Mouse (Mus musculus): ENCODE measurements around the gene Unc13d. TPM values are rescaled to one million over a fixed set of nuclear protein-coding genes. Genes with fewer than 3 reads are reported as not detected.
A peak's percentile ranks its signal among the peaks of the same experiment; 100 is the strongest.
"Not testable (repeated sequence)": the region's sequence is repeated elsewhere in the genome, so short reads cannot be mapped to it uniquely, and the experiment has no call there.

The Unc13d gene
- total and polyA plus RNA-seq, 2 experiments from 2014 or later = 0.42 to 2.7 TPM

- whole genome bisulfite sequencing = 57% methylated on average over 4 of the region's 4 CpGs
- Histone ChIP-seq H3K9me3 (replicated peaks; ENCODE audit: control insufficient read depth, low read length) (no peaks in the 10 kb centered on the region), H3K9ac (replicated peaks; ENCODE audit: low read depth, low read length) (no peak overlapping the region), H3K4me1 (ENCODE audit: control insufficient read depth, insufficient read depth) (no peaks in the 10 kb centered on the region; the same call in 1 of the 2 replicates), H3K27me3 (ENCODE audit: control insufficient read depth, insufficient read depth, low read length) (no peaks in the 10 kb centered on the region), H3K4me2 (ENCODE audit: low read depth, low read length) (peak overlapping the region; percentile 51), H3K4me3 (ENCODE audit: low read depth, low read length) (peak overlapping the region; percentile 35), H3K36me3 (replicated peaks; ENCODE audit: control insufficient read depth, insufficient read depth, low read length) (peaks cover 22% of the 10 kb centered on the region), H3K27ac (ENCODE audit: low read depth) (no peak overlapping the region)
- no peak for ATAC-seq (ENCODE audit: insufficient read depth, low read depth)
- no peak for DNase-seq (ENCODE audit: low spot score)
- TF ChIP-seq CTCF (IDR thresholded peaks at IDR 0.05; ENCODE audit: low read depth) = no peak
- TF ChIP-seq EP300 (IDR thresholded peaks at IDR 0.05; ENCODE audit: low read depth) = no peak; the same call in 1 of the 2 replicates
Observed at GRCm38 (mm10) chr11:116022256-116022780, 55.4 kb downstream of the Unc13d start.

GRCm38 (mm10) chr11:116021328-116022220 lies 56.2 kb downstream of the Unc13d start:
- no peaks in the 10 kb centered on the region for H3K9me3 ChIP-seq (replicated peaks; ENCODE audit: control insufficient read depth, low read length)
- H3K27me3 ChIP-seq (ENCODE audit: control insufficient read depth, insufficient read depth, low read length) = no peaks in the 10 kb centered on the region
- H3K36me3 ChIP-seq (replicated peaks; ENCODE audit: control insufficient read depth, insufficient read depth, low read length) = peaks cover 22% of the 10 kb centered on the region
- peak overlapping the region; percentile 51 for H3K4me2 ChIP-seq (ENCODE audit: low read depth, low read length)
- DNase-seq (ENCODE audit: low spot score) (no peak), ATAC-seq (ENCODE audit: insufficient read depth, low read depth) (no peak)
- H3K4me1 ChIP-seq (ENCODE audit: control insufficient read depth, insufficient read depth) = no peaks in the 10 kb centered on the region; the same call in 1 of the 2 replicates
- WGBS = 75% methylated on average over 6 of the region's 6 CpGs
- H3K27ac ChIP-seq (ENCODE audit: low read depth) = no peak overlapping the region
- H3K4me3 ChIP-seq (ENCODE audit: low read depth, low read length) = peak overlapping the region; percentile 35
- TF ChIP-seq EP300 (IDR thresholded peaks at IDR 0.05; ENCODE audit: low read depth) (no peak; the same call in 1 of the 2 replicates), CTCF (IDR thresholded peaks at IDR 0.05; ENCODE audit: low read depth) (no peak)
- H3K9ac ChIP-seq (replicated peaks; ENCODE audit: low read depth, low read length) = no peak overlapping the region

DNA sequence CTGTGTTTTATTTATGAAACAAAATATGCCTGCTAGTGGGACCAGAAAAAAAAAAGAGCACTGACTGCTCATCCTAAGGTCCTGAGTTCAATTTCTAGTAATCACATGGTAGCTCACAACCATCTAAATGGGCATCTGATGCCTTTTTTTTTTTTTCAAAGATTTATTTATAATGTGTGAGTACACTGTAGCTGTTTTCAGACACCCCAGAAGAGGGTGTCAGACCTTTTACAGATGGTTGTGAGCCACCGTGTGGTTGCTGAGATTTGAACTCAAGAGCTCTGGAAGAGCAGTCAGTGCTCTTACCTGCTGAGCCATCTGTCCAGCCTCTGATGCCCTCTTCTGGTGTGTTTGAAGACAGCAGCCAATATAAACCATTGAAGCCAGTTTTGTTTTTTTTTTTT lies 57.2 kb downstream of the Unc13d start:
- ATAC-seq (ENCODE audit: insufficient read depth, low read depth) (no peak), DNase-seq (ENCODE audit: low spot score) (no peak)
- WGBS = 31% methylated on average over 1 of the region's 1 CpGs
- Histone ChIP-seq H3K27me3 (ENCODE audit: control insufficient read depth, insufficient read depth, low read length) (no peaks in the 10 kb centered on the region), H3K36me3 (replicated peaks; ENCODE audit: control insufficient read depth, insufficient read depth, low read length) (peaks cover 22% of the 10 kb centered on the region), H3K27ac (ENCODE audit: low read depth) (no peak overlapping the region), H3K9me3 (replicated peaks; ENCODE audit: control insufficient read depth, low read length) (no peaks in the 10 kb centered on the region), H3K4me3 (ENCODE audit: low read depth, low read length) (no peak overlapping the region), H3K4me2 (ENCODE audit: low read depth, low read length) (no peak overlapping the region), H3K4me1 (ENCODE audit: control insufficient read depth, insufficient read depth) (no peaks in the 10 kb centered on the region; the same call in 1 of the 2 replicates), H3K9ac (replicated peaks; ENCODE audit: low read depth, low read length) (no peak overlapping the region)
- TF ChIP-seq EP300 (IDR thresholded peaks at IDR 0.05; ENCODE audit: low read depth) (no peak), CTCF (IDR thresholded peaks at IDR 0.05; ENCODE audit: low read depth) (peak; percentile 32)

DNA sequence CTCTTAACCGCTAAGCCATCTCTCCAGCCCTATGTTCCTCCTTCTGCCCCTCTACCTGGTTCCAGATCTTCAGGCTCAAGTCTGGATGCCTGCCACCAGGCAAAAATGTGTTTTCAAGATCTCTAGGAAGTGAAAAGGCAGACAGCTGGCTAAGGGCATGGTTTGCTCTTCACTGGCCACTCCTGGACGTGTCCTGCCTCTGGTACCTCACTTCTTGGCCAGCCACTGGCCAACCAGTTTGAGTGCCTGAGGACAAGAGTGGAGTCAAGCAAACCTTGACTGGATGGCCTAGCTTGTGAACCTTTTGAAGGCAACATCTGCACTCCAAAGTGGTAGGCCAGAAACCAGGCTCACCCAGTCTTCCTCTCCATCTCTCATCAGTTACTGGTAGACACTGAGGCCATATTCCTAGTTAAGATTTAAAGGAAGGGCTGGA lies 57.8 kb downstream of the Unc13d start:
- ATAC-seq (ENCODE audit: insufficient read depth, low read depth) (no peak), DNase-seq (ENCODE audit: low spot score) (no peak)

GRCm38 (mm10) chr11:116019360-116019791 lies 58.4 kb downstream of the Unc13d start:
- DNase-seq (ENCODE audit: low spot score) (peak; percentile 32), ATAC-seq (ENCODE audit: insufficient read depth, low read depth) (no peak)
- H3K27ac ChIP-seq (ENCODE audit: low read depth) = no peak overlapping the region
- H3K4me3 ChIP-seq (ENCODE audit: low read depth, low read length) = no peak overlapping the region
- TF ChIP-seq CTCF (IDR thresholded peaks at IDR 0.05; ENCODE audit: low read depth) (no peak), EP300 (IDR thresholded peaks at IDR 0.05; ENCODE audit: low read depth) (no peak)
- 61% methylated on average over 1 of the region's 1 CpGs for WGBS
- H3K9me3 ChIP-seq (replicated peaks; ENCODE audit: control insufficient read depth, low read length) = no peaks in the 10 kb centered on the region
- H3K4me2 ChIP-seq (ENCODE audit: low read depth, low read length) = no peak overlapping the region
- no peaks in the 10 kb centered on the region; the same call in 1 of the 2 replicates for H3K4me1 ChIP-seq (ENCODE audit: control insufficient read depth, insufficient read depth)
- H3K9ac ChIP-seq (replicated peaks; ENCODE audit: low read depth, low read length) = no peak overlapping the region
- H3K27me3 ChIP-seq (ENCODE audit: control insufficient read depth, insufficient read depth, low read length) = no peaks in the 10 kb centered on the region
- peaks cover 22% of the 10 kb centered on the region for H3K36me3 ChIP-seq (replicated peaks; ENCODE audit: control insufficient read depth, insufficient read depth, low read length)

More for the DNA sequence above, 57.8 kb downstream of the Unc13d start:
- H3K4me2 ChIP-seq (ENCODE audit: low read depth, low read length) = no peak overlapping the region
- peaks cover 22% of the 10 kb centered on the region for H3K36me3 ChIP-seq (replicated peaks; ENCODE audit: control insufficient read depth, insufficient read depth, low read length)
- H3K4me3 ChIP-seq (ENCODE audit: low read depth, low read length) = no peak overlapping the region
- H3K9ac ChIP-seq (replicated peaks; ENCODE audit: low read depth, low read length) = no peak overlapping the region
- 0 out of 2 replicates have a peak overlapping the region, but pooled peaks have one; percentile 14 for H3K27ac ChIP-seq (ENCODE audit: low read depth)
- H3K9me3 ChIP-seq (replicated peaks; ENCODE audit: control insufficient read depth, low read length) = no peaks in the 10 kb centered on the region
- no peak for TF ChIP-seq EP300 (IDR thresholded peaks at IDR 0.05; ENCODE audit: low read depth)
- 85% methylated on average over 2 of the region's 2 CpGs for WGBS
- H3K27me3 ChIP-seq (ENCODE audit: control insufficient read depth, insufficient read depth, low read length) = no peaks in the 10 kb centered on the region
- no peaks in the 10 kb centered on the region; the same call in 1 of the 2 replicates for H3K4me1 ChIP-seq (ENCODE audit: control insufficient read depth, insufficient read depth)

DNA sequence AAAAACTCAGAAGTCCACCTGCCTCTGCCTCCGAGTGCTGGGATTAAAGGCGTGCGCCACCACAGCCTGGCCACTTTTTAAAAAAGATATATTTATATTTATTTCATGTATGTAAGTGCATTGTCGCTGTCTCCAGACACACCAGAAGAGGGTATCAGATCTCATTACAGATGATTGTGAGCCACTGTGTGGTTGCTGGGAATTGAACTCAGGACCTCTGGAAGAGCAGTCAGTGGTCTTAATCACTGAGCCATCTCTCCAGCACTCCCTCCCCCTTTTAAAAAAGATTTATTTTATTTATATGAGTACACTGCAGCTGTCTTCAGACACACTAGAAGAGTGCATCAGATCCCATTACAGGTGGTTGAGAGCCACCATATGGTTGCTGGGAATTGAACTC lies 58.9 kb downstream of the Unc13d start:
- peaks cover 22% of the 10 kb centered on the region for H3K36me3 ChIP-seq (replicated peaks; ENCODE audit: control insufficient read depth, insufficient read depth, low read length)
- not testable (repeated sequence) for ATAC-seq (ENCODE audit: insufficient read depth, low read depth); H3K27ac ChIP-seq (ENCODE audit: low read depth); H3K27me3 ChIP-seq (ENCODE audit: control insufficient read depth, insufficient read depth, low read length); H3K4me1 ChIP-seq (ENCODE audit: control insufficient read depth, insufficient read depth); DNase-seq (ENCODE audit: low spot score); H3K4me2 ChIP-seq (ENCODE audit: low read depth, low read length); H3K9me3 ChIP-seq (replicated peaks; ENCODE audit: control insufficient read depth, low read length); H3K9ac ChIP-seq (replicated peaks; ENCODE audit: low read depth, low read length); H3K4me3 ChIP-seq (ENCODE audit: low read depth, low read length)
- 93% methylated on average over 4 of the region's 4 CpGs for WGBS

Measured in heart, postnatal 0 days (tissue).